Comparison of ENCODE assay signal across 14 mouse cellular contexts in genomic region chr11:94500362-94500761, GRCm38 (mm10). TPM values are rescaled to one million over a fixed set of nuclear protein-coding genes. Genes with fewer than 3 reads are reported as not detected.
DNase-seq lines count a peak whose midpoint lies in the region; ATAC-seq and TF ChIP-seq lines count a peak whose summit lies in the region.
"Had no signal": no experiment of that assay in that cellular context is flagged by ENCODE, and none has a peak within 500 bp of the region (broad histone marks: within the 10 kb centered on the region; RNA-seq: fewer than 3 reads in every experiment).

No protein-coding gene starts in this region.

- peak overlapping the region; percentile 77 for H3K4me2 ChIP-seq in heart, embryonic 14.5 days (ENCODE audit: low read length)
- H3K4me2 ChIP-seq in lung, postnatal 0 days (replicated peaks; ENCODE audit: low read depth, low read length): peak overlapping the region; percentile 61
- H3K4me2 ChIP-seq in intestine, embryonic 14.5 days (ENCODE audit: low read length): peak overlapping the region; percentile 65
- peak overlapping the region; percentile 60 for H3K4me2 ChIP-seq in stomach, embryonic 15.5 days

- H3K36me3 ChIP-seq in heart, embryonic 14.5 days (ENCODE audit: control insufficient read depth, insufficient read depth, low read length): peaks cover 5% of the 10 kb centered on the region; the same call in 1 of the 2 replicates
- no peaks in the 10 kb centered on the region for H3K36me3 ChIP-seq in lung, postnatal 0 days (ENCODE audit: insufficient read depth, low read length)
- H3K36me3 ChIP-seq in intestine, embryonic 14.5 days (ENCODE audit: control insufficient read depth, insufficient read depth, low read length): no peaks in the 10 kb centered on the region
- H3K36me3 ChIP-seq in stomach, embryonic 15.5 days: no peaks in the 10 kb centered on the region
- H3K36me3 ChIP-seq: forebrain, embryonic 15.5 days had no signal

- no peak for TF ChIP-seq CTCF in lung, postnatal 0 days (IDR thresholded peaks at IDR 0.05)

- no peak for ATAC-seq in heart, embryonic 14.5 days (ENCODE audit: insufficient number of reproducible peaks, insufficient read depth, low FRiP score, low read depth)
- ATAC-seq in lung, postnatal 0 days: 0 out of 2 replicates have a peak, but pooled peaks have one; percentile 2
- no peak for ATAC-seq in intestine, embryonic 14.5 days (replicated peaks; ENCODE audit: low FRiP score, low TSS enrichment, low read depth)
- ATAC-seq in stomach, embryonic 15.5 days (ENCODE audit: insufficient read depth, low FRiP score, low read depth): no peak
- no peak for ATAC-seq in monocyte, adult 5-6 weeks (replicated peaks; ENCODE audit: insufficient number of reproducible peaks, low FRiP score, low TSS enrichment, poor library complexity, severe bottlenecking)
- ATAC-seq: CD4-positive, CD25-positive, alpha-beta regulatory T cell, adult 4 months had no signal

- peak overlapping the region; percentile 83 for H3K9ac ChIP-seq in heart, embryonic 14.5 days (ENCODE audit: low read length)
- peak overlapping the region; percentile 2; the same call in 1 of the 2 replicates for H3K9ac ChIP-seq in lung, postnatal 0 days (replicated peaks; ENCODE audit: low read depth)
- no peak overlapping the region; the same call in 1 of the 2 replicates for H3K9ac ChIP-seq in intestine, embryonic 14.5 days (ENCODE audit: low read length)
- no peak overlapping the region for H3K9ac ChIP-seq in stomach, embryonic 15.5 days

- no peak for DNase-seq in heart, postnatal 4 days
- DNase-seq in lung, postnatal 0 days (ENCODE audit: low spot score): peak; percentile 52
- DNase-seq in lung, postnatal 25 days (ENCODE audit: low spot score): no peak
- no peak for DNase-seq in intestine, embryonic 14.5 days (ENCODE audit: low spot score)
- no peak for DNase-seq in left cerebral cortex, postnatal 25 days (ENCODE audit: low spot score in 2 of 2)
- DNase-seq: layer of hippocampus, adult 9-11 months; right cerebral cortex, postnatal 25 days had no signal

- H3K27ac ChIP-seq in heart, embryonic 14.5 days (replicated peaks in 1 of 2; ENCODE audit: control insufficient read depth in 1 of 2, insufficient read depth in 1 of 2, low read depth in 2 of 2, low read length in 2 of 2): peak overlapping the region; percentile 89 to 92
- H3K27ac ChIP-seq in lung, postnatal 0 days (ENCODE audit: low read length): peak overlapping the region; percentile 94
- 0 out of 2 replicates have a peak overlapping the region, but pooled peaks have one; percentile 5 for H3K27ac ChIP-seq in intestine, embryonic 14.5 days (ENCODE audit: low read depth)
- H3K27ac ChIP-seq in stomach, embryonic 15.5 days: peak overlapping the region; percentile 71
- H3K27ac ChIP-seq: forebrain, embryonic 15.5 days; heart, adult 2 months had no signal

- 20% methylated on average over 8 of the region's 8 CpGs for WGBS in heart, embryonic 14.5 days
- WGBS in lung, postnatal 0 days: 18% methylated on average over 8 of the region's 8 CpGs
- 12% methylated on average over 8 of the region's 8 CpGs for WGBS in intestine, embryonic 14.5 days
- WGBS in stomach, embryonic 15.5 days: 14% methylated on average over 8 of the region's 8 CpGs

- H3K4me1 ChIP-seq in heart, embryonic 14.5 days (ENCODE audit: control insufficient read depth in 2 of 2, insufficient read depth in 2 of 2, low read length in 2 of 2): peaks cover 24 to 33% of the 10 kb centered on the region in 2 experiments
- H3K4me1 ChIP-seq in lung, postnatal 0 days (ENCODE audit: insufficient read depth, low read depth, low read length): 0 out of 2 replicates have a peak, but pooled peaks cover 2% of the 10 kb centered on the region
- H3K4me1 ChIP-seq in intestine, embryonic 14.5 days (replicated peaks; ENCODE audit: control insufficient read depth, insufficient read depth, low read length): peaks cover 29% of the 10 kb centered on the region
- peaks cover 19% of the 10 kb centered on the region for H3K4me1 ChIP-seq in stomach, embryonic 15.5 days

- TF ChIP-seq EP300 in lung, postnatal 0 days (IDR thresholded peaks at IDR 0.05): no peak

- H3K4me3 ChIP-seq in heart, embryonic 14.5 days (ENCODE audit: control insufficient read depth in 1 of 2, insufficient read depth in 1 of 2, low read depth in 1 of 2, low read length in 2 of 2): peak overlapping the region; percentile 56 to 61
- peak overlapping the region; percentile 44 for H3K4me3 ChIP-seq in lung, postnatal 0 days (ENCODE audit: low read depth, low read length)
- H3K4me3 ChIP-seq in intestine, embryonic 14.5 days (ENCODE audit: low read depth, low read length): peak overlapping the region; percentile 28; the same call in 1 of the 2 replicates
- peak overlapping the region; percentile 44 for H3K4me3 ChIP-seq in stomach, embryonic 15.5 days (replicated peaks)

- intact Hi-C loops in left cerebral cortex, postnatal 25 days (cut with DNase I): no loop called here

- H3K27me3 ChIP-seq in heart, embryonic 14.5 days (ENCODE audit: control insufficient read depth, insufficient read depth, low read length): no peaks in the 10 kb centered on the region
- no peaks in the 10 kb centered on the region for H3K27me3 ChIP-seq in lung, postnatal 0 days (replicated peaks; ENCODE audit: insufficient read depth, low read length)
- H3K27me3 ChIP-seq in intestine, embryonic 14.5 days (replicated peaks; ENCODE audit: control insufficient read depth, insufficient read depth, low read length): no peaks in the 10 kb centered on the region
- H3K27me3 ChIP-seq in stomach, embryonic 15.5 days (replicated peaks): no peaks in the 10 kb centered on the region

- H3K9me3 ChIP-seq in heart, embryonic 14.5 days (ENCODE audit: control insufficient read depth, low read length): no peaks in the 10 kb centered on the region
- H3K9me3 ChIP-seq in lung, postnatal 0 days (ENCODE audit: low read length): no peaks in the 10 kb centered on the region
- H3K9me3 ChIP-seq in intestine, embryonic 14.5 days (ENCODE audit: control insufficient read depth, low read length): no peaks in the 10 kb centered on the region
- H3K9me3 ChIP-seq in stomach, embryonic 15.5 days: no peaks in the 10 kb centered on the region
- H3K9me3 ChIP-seq: forebrain, embryonic 15.5 days had no signal

RNA-seq across cellular contexts. Expression of gene Epn3, which starts 0.6 kb away (rescaled TPM):
- polyA plus RNA-seq in heart, embryonic 14.5 days (2014; fragmentation: Nextera tagmentation; extraction: Ambion mirVana): 11.4 TPM in 2 replicates
- total RNA-seq in heart, postnatal 4 days (2021): 10 to 100 TPM; 31.3 to 34.3 TPM
- 33.2 and 34.5 TPM in 2 replicates for polyA plus RNA-seq in lung, postnatal 0 days (2015; fragmentation: Nextera tagmentation; extraction: Ambion mirVana)
- 1.8 TPM in 2 replicates for polyA plus RNA-seq in intestine, embryonic 14.5 days (2014; fragmentation: Nextera tagmentation; extraction: Ambion mirVana)
- 12.0 and 12.4 TPM in 2 replicates for polyA plus RNA-seq in stomach, embryonic 15.5 days (2015; fragmentation: Nextera tagmentation; extraction: Ambion mirVana)
- total RNA-seq in left cerebral cortex, postnatal 25 days (2021): under 1 TPM; 0.73 to 0.92 TPM
- total RNA-seq in monocyte, adult 5-6 weeks (2017): not detected in 3 replicates
- polyA plus RNA-seq: CD4-positive, CD25-positive, alpha-beta regulatory T cell, adult 4 months had no signal

RNA-seq across cellular contexts. Expression of gene Spata20, which starts 14.4 kb away (rescaled TPM):
- not detected in 2 replicates for polyA plus RNA-seq in heart, embryonic 14.5 days (2014; fragmentation: Nextera tagmentation; extraction: Ambion mirVana)
- total RNA-seq in heart, postnatal 4 days (2021): 1 to 10 TPM in 1 of 2 experiments, under 1 TPM in 1; 0.61 to 1.5 TPM
- 0.14 TPM in 1 of 2 replicates, not detected in the other for polyA plus RNA-seq in lung, postnatal 0 days (2015; fragmentation: Nextera tagmentation; extraction: Ambion mirVana)
- 0.08 and 0.24 TPM in 2 replicates for polyA plus RNA-seq in intestine, embryonic 14.5 days (2014; fragmentation: Nextera tagmentation; extraction: Ambion mirVana)
- 0.17 and 0.45 TPM in 2 replicates for polyA plus RNA-seq in stomach, embryonic 15.5 days (2015; fragmentation: Nextera tagmentation; extraction: Ambion mirVana)
- under 1 TPM; 0.27 to 0.69 TPM for total RNA-seq in left cerebral cortex, postnatal 25 days (2021)
- total RNA-seq in monocyte, adult 5-6 weeks (2017): 0.67 TPM in 1 of 3 replicates, not detected in the others
- polyA plus RNA-seq: CD4-positive, CD25-positive, alpha-beta regulatory T cell, adult 4 months; liver, embryonic 16.5 days had no signal

RNA-seq across cellular contexts. Expression of gene Mycbpap, which starts 21.2 kb away (rescaled TPM):
- 4.7 and 6.6 TPM in 2 replicates for polyA plus RNA-seq in heart, embryonic 14.5 days (2014; fragmentation: Nextera tagmentation; extraction: Ambion mirVana)
- 1 to 10 TPM; 5.9 to 6.3 TPM for total RNA-seq in heart, postnatal 4 days (2021)
- 3.1 and 4.7 TPM in 2 replicates for polyA plus RNA-seq in lung, postnatal 0 days (2015; fragmentation: Nextera tagmentation; extraction: Ambion mirVana)
- 1.8 and 2.5 TPM in 2 replicates for polyA plus RNA-seq in intestine, embryonic 14.5 days (2014; fragmentation: Nextera tagmentation; extraction: Ambion mirVana)
- polyA plus RNA-seq in stomach, embryonic 15.5 days (2015; fragmentation: Nextera tagmentation; extraction: Ambion mirVana): 1.9 and 2.7 TPM in 2 replicates
- total RNA-seq in left cerebral cortex, postnatal 25 days (2021): 1 to 10 TPM; 2.9 to 5.3 TPM
- 0.19 TPM in 1 of 3 replicates, not detected in the others for total RNA-seq in monocyte, adult 5-6 weeks (2017)
- polyA plus RNA-seq: CD4-positive, CD25-positive, alpha-beta regulatory T cell, adult 4 months; liver, embryonic 16.5 days had no signal

RNA-seq across cellular contexts. Expression of gene Cacna1g, which starts 26.4 kb away (rescaled TPM):
- 7.7 TPM in 2 replicates for polyA plus RNA-seq in heart, embryonic 14.5 days (2014; fragmentation: Nextera tagmentation; extraction: Ambion mirVana)
- 10 to 100 TPM; 48.7 to 52.8 TPM for total RNA-seq in heart, postnatal 4 days (2021)
- 1.4 and 3.1 TPM in 2 replicates for polyA plus RNA-seq in lung, postnatal 0 days (2015; fragmentation: Nextera tagmentation; extraction: Ambion mirVana)
- polyA plus RNA-seq in intestine, embryonic 14.5 days (2014; fragmentation: Nextera tagmentation; extraction: Ambion mirVana): 11.1 and 11.5 TPM in 2 replicates
- 7.8 and 8.3 TPM in 2 replicates for polyA plus RNA-seq in stomach, embryonic 15.5 days (2015; fragmentation: Nextera tagmentation; extraction: Ambion mirVana)
- 10 to 100 TPM; 83.4 to 92.5 TPM for total RNA-seq in left cerebral cortex, postnatal 25 days (2021)
- not detected in 3 replicates for total RNA-seq in monocyte, adult 5-6 weeks (2017)
- polyA plus RNA-seq: CD4-positive, CD25-positive, alpha-beta regulatory T cell, adult 4 months had no signal

RNA-seq across cellular contexts. Expression of gene Rsad1, which starts 48.7 kb away (rescaled TPM):
- 5.4 and 6.9 TPM in 2 replicates for polyA plus RNA-seq in heart, embryonic 14.5 days (2014; fragmentation: Nextera tagmentation; extraction: Ambion mirVana)
- total RNA-seq in heart, postnatal 4 days (2021): 10 to 100 TPM; 12.3 to 13.0 TPM
- polyA plus RNA-seq in lung, postnatal 0 days (2015; fragmentation: Nextera tagmentation; extraction: Ambion mirVana): 1.6 and 2.3 TPM in 2 replicates
- polyA plus RNA-seq in intestine, embryonic 14.5 days (2014; fragmentation: Nextera tagmentation; extraction: Ambion mirVana): 2.9 and 3.8 TPM in 2 replicates
- 3.5 and 4.0 TPM in 2 replicates for polyA plus RNA-seq in stomach, embryonic 15.5 days (2015; fragmentation: Nextera tagmentation; extraction: Ambion mirVana)
- 10 to 100 TPM; 12.9 to 14.1 TPM for total RNA-seq in left cerebral cortex, postnatal 25 days (2021)
- total RNA-seq in monocyte, adult 5-6 weeks (2017): 1.6 to 4.8 TPM (median 3.1 TPM) in 3 replicates

Comparison
In these comparisons a context has a peak if more than half of its experiments do, and no peak if none do; other contexts are left out.
1. H3K27ac ChIP-seq: peak in every context shown above with its lines; median percentile 94 in lung, postnatal 0 days; 90 in heart, embryonic 14.5 days; 71 in stomach, embryonic 15.5 days; 5 in intestine, embryonic 14.5 days.
2. H3K9ac ChIP-seq: peak in heart, embryonic 14.5 days (single experiment) and lung, postnatal 0 days (single experiment); none in intestine, embryonic 14.5 days (single experiment) and stomach, embryonic 15.5 days (single experiment).
3. Peak in every context shown above with its lines, with median percentiles within 50 percentile points of each other: H3K4me2 ChIP-seq and H3K4me3 ChIP-seq.